Mouse (Mus musculus) embryo, embryonic 11.5 days (tissue): Measurements from ENCODE around the gene Mboat2.

Experiments
- DNase-seq: peaks from one replicate; pipeline ENCODE4 v3.0.0-alpha.2; 2012; ENCODE audit warnings: low read depth, low spot score

The Mboat2 gene

DNA sequence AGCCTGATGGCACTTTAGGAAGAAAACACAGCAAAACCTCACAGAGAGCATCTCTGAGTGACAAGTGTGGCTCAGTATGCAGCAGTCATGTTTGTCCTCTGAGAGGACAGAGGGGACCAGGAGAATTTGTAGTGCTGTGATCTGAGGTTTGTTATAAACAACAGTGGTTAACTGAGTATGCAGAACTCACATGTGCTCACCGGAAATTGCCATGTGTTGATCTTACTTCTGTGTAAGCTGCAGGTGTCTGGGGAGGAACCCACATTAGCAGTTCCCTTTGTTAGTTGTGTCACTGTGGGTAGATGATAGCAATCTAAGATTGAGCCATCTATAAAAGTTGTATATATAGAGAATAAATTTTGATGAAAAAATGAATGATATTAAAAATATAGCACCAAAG is 179.7 kb downstream of the Mboat2 start:
- DNase-seq = no peak

DNA sequence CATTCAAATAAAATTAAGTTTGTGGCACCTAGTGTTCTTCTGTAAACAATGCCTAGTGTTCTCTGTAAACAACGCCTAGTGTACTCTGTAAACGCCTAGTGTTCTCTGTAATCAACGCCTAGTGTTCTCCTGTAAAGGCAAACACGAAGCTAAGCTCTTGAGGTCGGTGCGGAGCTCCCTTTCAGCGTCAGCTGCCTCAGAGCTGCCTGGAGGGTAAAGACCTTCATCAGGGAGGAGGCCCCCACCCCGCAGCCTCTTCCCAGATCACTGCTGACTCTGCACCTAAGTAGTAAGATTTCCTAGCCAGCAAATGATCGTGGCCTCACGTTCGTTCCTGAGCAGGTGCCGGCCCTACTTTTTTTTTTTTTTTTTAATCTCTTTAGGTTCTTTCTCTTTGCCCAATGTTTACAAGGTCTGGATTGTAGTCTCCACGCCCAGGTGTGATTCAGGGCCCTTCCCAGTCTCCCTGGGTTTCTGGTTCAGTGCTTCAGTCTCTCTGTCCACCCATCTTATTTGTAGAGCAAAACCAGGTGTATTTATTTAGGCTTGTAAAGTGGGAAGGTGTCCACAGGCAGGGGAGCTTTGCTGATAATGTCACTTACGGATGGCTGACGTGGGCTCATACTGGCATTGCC is 181.2 kb downstream of the Mboat2 start:
- no peak for DNase-seq

DNA sequence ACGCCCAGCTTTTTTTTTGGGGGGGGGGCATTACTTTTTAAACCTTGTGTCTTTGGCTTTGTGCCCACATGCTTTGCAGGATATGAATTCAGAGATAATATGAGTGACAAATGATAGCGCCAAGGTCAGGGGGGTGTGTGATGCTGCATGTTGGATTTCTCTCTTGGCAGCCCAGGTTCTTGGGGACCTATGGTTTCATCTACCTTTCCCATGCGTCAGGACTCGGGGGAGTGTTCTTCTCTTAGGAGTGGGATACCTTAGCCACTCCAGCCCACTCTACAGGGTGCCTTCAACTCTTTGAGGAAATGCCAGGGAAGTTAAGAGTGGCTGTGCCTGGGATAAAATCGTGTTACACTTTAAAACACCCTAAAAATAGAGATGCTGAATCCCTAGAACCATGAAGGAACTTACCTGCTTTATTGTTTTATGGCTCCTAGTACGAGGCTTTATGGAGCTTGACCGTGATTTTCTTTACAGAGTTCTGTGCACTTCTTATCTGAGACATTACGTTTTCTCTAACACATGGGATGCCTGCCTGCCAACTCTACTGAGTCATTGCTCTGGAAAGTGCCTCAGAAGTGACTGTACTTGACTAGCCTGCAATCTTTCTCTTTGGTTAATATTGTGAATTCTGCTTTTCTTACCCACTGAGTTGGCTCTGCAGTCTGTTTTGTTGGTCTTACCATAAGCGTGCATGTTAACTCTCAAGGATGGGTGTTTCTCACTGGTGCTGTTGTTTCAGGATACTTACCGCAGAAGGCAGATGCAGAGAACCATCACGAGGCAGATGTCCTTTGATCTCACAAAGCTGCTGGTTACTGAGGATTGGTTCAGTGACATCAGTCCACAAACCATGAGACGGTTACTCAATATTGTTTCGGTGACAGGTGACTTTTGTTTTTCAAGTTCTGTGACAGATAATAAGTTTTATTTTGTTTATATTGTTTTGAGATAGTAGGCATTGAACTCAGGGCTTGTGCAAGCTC is 182.2 kb downstream of the Mboat2 start:
- no peak for DNase-seq
